Mouse (Mus musculus) lung, adult 2 months (tissue): ENCODE results near the gene Bst2.

Experiments
- CTCF ChIP-seq: fragments of 200-500 bp; IDR thresholded peaks from 2 replicates; pipeline ENCODE4 v1.5.1; 2011; ENCODE audit warnings: mild to moderate bottlenecking, low read length, control low read depth; ENCODE audit not compliant: insufficient read depth
- POLR2A ChIP-seq: fragments of 200-500 bp; IDR thresholded peaks from 2 replicates; pipeline ENCODE4 v1.6.1; 2011; ENCODE audit warnings: low read depth, mild to moderate bottlenecking, control low read depth, low read length, borderline replicate concordance; ENCODE audit errors: extremely low read depth

GRCm38 (mm10) chr8:71535663-71536062 lies 1.6 kb downstream of the Bst2 start:
- TF ChIP-seq POLR2A: no peak
- TF ChIP-seq CTCF: no peak
